Mouse (Mus musculus): ENCODE measurements around the gene Lat2.

Lat2 gene

GRCm38 (mm10) chr5:134611810-134612521 lies 2.9 kb downstream of the Lat2 start:
- no peak for DNase-seq (ENCODE audit: low spot score)

DNA sequence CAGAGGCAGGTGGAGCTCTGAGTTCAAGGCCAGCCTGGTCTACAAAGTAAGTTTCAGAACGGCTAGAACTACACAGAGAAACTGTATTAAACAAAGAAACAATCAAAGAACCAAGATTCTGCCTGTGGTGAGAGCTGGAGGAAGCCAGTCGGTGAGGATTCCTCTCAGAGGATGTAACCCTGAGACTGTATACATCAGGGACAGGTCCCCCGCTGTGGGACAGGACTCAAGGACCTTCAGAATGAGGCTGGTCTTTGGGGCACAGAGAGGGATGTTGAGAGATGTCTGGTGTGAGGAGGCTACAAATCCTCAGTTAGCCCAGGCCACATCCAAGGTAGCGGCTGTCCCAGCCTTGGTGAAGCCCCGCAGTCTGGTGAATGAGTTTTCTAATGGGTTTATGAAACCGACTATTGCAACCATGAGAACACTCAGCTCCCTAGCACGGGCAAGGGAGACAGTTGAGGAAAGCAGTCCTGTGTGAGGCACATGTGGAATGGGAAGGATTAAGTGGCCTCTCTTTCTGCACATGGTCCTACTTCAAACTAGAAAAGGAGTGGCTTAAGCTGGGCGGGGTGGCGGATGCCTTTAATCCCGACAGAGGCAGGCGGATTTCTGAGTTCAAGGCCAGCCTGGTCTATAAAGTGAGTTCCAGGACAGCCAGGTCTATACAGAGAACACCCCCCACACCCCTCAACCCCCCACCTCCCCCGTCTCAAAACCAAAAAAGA lies 4.7 kb downstream of the Lat2 start:
- DNase-seq (ENCODE audit: low spot score): no peak

DNA sequence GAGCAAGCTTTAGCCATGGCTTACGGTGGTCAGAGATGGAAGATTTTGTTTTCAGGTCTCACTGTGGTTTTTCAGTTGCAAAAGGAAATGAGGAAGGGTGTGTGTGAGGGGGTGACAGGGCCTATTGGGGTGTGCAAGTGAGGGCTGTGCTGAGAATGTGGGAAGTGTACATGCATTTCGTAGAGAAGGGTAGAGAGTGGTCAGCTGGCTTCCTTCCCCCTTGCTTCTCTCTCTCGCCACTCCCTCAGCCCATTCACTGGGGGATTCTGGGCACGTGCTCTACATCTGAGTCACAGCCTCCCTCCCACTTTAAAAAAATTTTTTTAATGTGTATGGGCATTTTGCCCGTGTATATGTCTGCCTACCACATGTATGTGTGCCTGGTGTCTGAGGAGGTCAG lies 7.7 kb downstream of the Lat2 start:
- no peak for DNase-seq (ENCODE audit: low spot score)

- no peak for DNase-seq (ENCODE audit: low spot score)
These were observed 8.5 kb downstream of the Lat2 start for GRCm38 (mm10) chr5:134606314-134606713.

DNA sequence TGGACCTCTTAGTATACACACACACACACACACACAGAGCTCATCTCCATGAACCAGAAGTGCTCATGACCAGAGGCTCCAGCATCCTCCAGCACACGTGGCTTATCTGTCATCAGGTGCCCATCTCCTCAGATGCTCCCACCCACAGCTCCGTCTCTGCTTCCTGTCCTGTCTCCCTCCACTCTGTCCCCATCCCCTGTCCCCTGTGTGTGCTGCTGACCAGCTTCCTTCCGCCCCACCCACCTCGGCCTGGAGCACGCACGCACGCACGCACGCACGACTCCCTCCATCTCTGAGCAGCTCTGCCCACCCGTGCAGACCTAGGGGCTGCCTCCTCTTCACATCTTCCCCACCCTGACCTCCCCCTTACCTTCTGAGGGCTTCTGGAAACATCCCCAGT lies 10.4 kb downstream of the Lat2 start:
- DNase-seq (ENCODE audit: low spot score): no peak

DNA sequence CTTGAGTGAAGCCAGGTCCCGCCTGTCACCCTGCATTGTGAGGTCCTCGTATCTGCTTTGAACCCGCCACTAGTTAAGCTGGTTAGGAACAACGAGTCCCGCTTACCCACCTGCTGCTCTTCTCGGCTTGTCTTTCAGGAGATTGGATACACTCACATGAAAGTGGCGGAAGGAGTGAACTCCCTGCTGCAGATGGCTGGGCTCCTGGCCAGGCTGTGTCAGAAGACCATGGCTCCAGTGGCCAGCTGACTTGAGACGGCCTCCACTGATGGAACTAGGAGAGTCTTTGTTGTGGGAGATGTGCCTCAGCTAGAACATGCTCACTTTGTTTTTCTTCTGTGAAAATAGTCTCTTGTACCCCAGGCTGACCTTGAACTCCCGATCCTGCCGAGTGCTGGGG lies 17.1 kb downstream of the Lat2 start:
- no peak for DNase-seq (ENCODE audit: low spot score)

GRCm38 (mm10) chr5:134593093-134593492 lies 21.7 kb downstream of the Lat2 start:
- DNase-seq (ENCODE audit: low spot score): no peak

- DNase-seq (ENCODE audit: low spot score): no peak
These were observed 22.7 kb downstream of the Lat2 start for GRCm38 (mm10) chr5:134592026-134592581.

- DNase-seq (ENCODE audit: low spot score): no peak
These were observed 24.9 kb downstream of the Lat2 start for GRCm38 (mm10) chr5:134589900-134590299.

GRCm38 (mm10) chr5:134584798-134585197 lies 30.0 kb downstream of the Lat2 start:
- DNase-seq (ENCODE audit: low spot score): no peak

- no peak for DNase-seq (ENCODE audit: low spot score)
These were observed 31.0 kb downstream of the Lat2 start for GRCm38 (mm10) chr5:134583884-134584213.

- no peak for DNase-seq (ENCODE audit: low spot score)
These were observed 31.6 kb downstream of the Lat2 start for GRCm38 (mm10) chr5:134583006-134583883.

- peak; percentile 94 for DNase-seq (ENCODE audit: low spot score)
These were observed 32.5 kb downstream of the Lat2 start for GRCm38 (mm10) chr5:134582221-134582907.

DNA sequence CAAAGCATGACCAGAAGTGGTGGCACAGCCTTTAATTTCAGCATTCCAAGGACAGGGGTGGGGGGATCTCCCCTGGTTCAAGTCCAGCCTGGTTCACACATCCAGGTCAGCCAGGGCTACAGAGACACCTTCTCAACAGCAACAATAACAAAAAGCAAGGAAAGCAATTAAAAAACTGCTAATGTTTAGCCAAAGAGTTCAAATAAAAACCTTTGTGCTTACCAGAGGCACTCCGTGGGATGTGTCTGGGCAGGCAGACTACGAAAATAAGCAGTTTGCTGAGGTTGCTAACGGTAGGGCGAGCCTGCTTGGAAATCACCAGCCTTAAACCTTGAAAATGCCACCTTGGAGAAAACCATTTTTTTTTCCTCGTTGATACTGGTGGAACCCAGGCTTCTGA lies 33.7 kb downstream of the Lat2 start, which contains the start of gene Rfc2:
TSS of gene Rfc2 (plus strand) at position 221 of the 400 bp plus-strand sequence.
- no peak for DNase-seq (ENCODE audit: low spot score)

GRCm38 (mm10) chr5:134579135-134579534 lies 35.7 kb downstream of the Lat2 start:
- DNase-seq (ENCODE audit: low spot score): no peak

GRCm38 (mm10) chr5:134577534-134577933 lies 37.3 kb downstream of the Lat2 start:
- DNase-seq (ENCODE audit: low spot score): no peak

GRCm38 (mm10) chr5:134576517-134577220 lies 38.2 kb downstream of the Lat2 start:
- DNase-seq (ENCODE audit: low spot score): no peak

DNA sequence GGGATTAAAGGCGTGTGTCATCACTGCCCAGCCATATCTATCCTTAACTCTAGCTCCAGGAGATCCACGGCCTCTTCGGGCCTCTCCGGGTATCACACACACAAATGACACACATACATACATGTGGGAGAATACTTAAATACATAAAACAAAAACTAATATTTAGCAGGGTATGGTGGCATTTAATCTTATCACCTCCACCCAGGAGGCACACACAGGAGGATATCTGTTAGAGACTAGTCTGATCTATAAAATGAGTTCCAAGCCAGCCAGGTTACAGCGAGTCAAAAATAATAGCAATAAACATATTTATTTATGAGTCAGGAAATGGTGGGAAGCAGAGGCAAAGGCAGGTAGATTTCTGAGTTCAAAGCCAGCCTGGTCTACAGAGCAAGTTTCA lies 39.0 kb downstream of the Lat2 start:
- DNase-seq (ENCODE audit: low spot score): no peak

- DNase-seq (ENCODE audit: low spot score): no peak
These were observed 42.2 kb downstream of the Lat2 start for GRCm38 (mm10) chr5:134572508-134573214.

- DNase-seq (ENCODE audit: low spot score): peak; percentile 31
These were observed 42.9 kb downstream of the Lat2 start for GRCm38 (mm10) chr5:134571730-134572507.
